Mouse (Mus musculus) hindbrain, embryonic 11.5 days (tissue): ENCODE measurements at regions not wholly inside any gene's neighbourhood (a gene's known extent, or its start where the extent isn't known, plus 50 kb on each side); places are given as distances from the start of the nearest gene placed in this dataset.
"Not testable (repeated sequence)": the region's sequence is repeated elsewhere in the genome, so short reads cannot be mapped to it uniquely, and the experiment has no call there.

Experiments used
- ATAC-seq: fragments of 200-750 bp; cut with Nextera tagmentation; 2 replicates; pipeline ENCODE4 v1.8.0; 2017; ENCODE audit warnings: mild to moderate bottlenecking, moderate TSS enrichment, moderate library complexity; ENCODE audit not compliant: low FRiP score
- DNase-seq: peaks from one replicate; pipeline ENCODE4 v3.0.0-alpha.2; 2015; ENCODE audit warnings: low spot score
- H3K27ac ChIP-seq: fragments of 300-500 bp; sonication (generic); 2 replicates; pipeline ENCODE4 v1.5.1; 2014; ENCODE audit warnings: mild to moderate bottlenecking, low read depth, low read length
- H3K27me3 ChIP-seq: fragments of 300-500 bp; sonication (generic); 2 replicates; pipeline ENCODE4 v1.6.1; 2014; ENCODE audit warnings: mild to moderate bottlenecking, low read length, moderate library complexity, mixed read lengths; ENCODE audit not compliant: control insufficient read depth, insufficient read depth
- H3K36me3 ChIP-seq: fragments of 300-500 bp; sonication (generic); 2 replicates; pipeline ENCODE4 v1.6.1; 2014; ENCODE audit warnings: mild to moderate bottlenecking, low read length, moderate library complexity, mixed read lengths; ENCODE audit not compliant: control insufficient read depth, insufficient read depth
- H3K4me1 ChIP-seq: fragments of 300-500 bp; sonication (generic); replicated peaks from 2 replicates; pipeline ENCODE4 v1.6.1; 2014; ENCODE audit warnings: low read length, mixed read lengths; ENCODE audit not compliant: control insufficient read depth, insufficient read depth
- H3K4me2 ChIP-seq: fragments of 300-500 bp; sonication (generic); replicated peaks from 2 replicates; pipeline ENCODE4 v1.6.1; 2014; ENCODE audit warnings: mild to moderate bottlenecking, low read depth, low read length
- H3K4me3 ChIP-seq: fragments of 300-500 bp; sonication (generic); 2 replicates; pipeline ENCODE4 v1.5.1; 2014; ENCODE audit warnings: low read depth, low read length
- H3K9ac ChIP-seq: fragments of 300-500 bp; sonication (generic); 2 replicates; pipeline ENCODE4 v1.6.1; 2014; ENCODE audit warnings: low read depth, low read length
- H3K9me3 ChIP-seq: fragments of 300-500 bp; sonication (generic); 2 replicates; pipeline ENCODE4 v1.6.1; 2016; ENCODE audit warnings: low read length; ENCODE audit not compliant: control insufficient read depth
- WGBS: fragments of 180-500 bp; shearing (Covaris S2); extraction: QIAGEN DNeasy Blood & Tissue Kit; methylation state at CpG from one replicate; pipeline ENCODE4 v1.1.7; 2014; 5-methylcytosine and 5-hydroxymethylcytosine counted together

GRCm38 (mm10) chr6:103809986-103810341 lies 299.6 kb downstream of the Chl1 start:
- ATAC-seq, result peak; percentile 58
- peak overlapping the region; percentile 22 for H3K4me3 ChIP-seq
- H3K9ac ChIP-seq, result no peak overlapping the region
- H3K4me1 ChIP-seq, result no peaks in the 10 kb centered on the region
- DNase-seq, result no peak
- H3K36me3 ChIP-seq, result no peaks in the 10 kb centered on the region
- peak overlapping the region; percentile 56 for H3K4me2 ChIP-seq
- H3K27me3 ChIP-seq, result peaks cover 3% of the 10 kb centered on the region; the same call in 1 of the 2 replicates
- H3K9me3 ChIP-seq, result no peaks in the 10 kb centered on the region
- no peak overlapping the region for H3K27ac ChIP-seq
- WGBS, result 14% methylated on average over 7 of the region's 7 CpGs

GRCm38 (mm10) chr6:103810342-103811001 lies 300.1 kb downstream of the Chl1 start:
- Histone ChIP-seq H3K27ac (no peak overlapping the region), H3K4me3 (peak overlapping the region; percentile 22)
- DNase-seq, result peak; percentile 41

GRCm38 (mm10) chr6:103816396-103816795 lies 306.0 kb downstream of the Chl1 start:
- not testable (repeated sequence) for H3K4me1 ChIP-seq, H3K27ac ChIP-seq, H3K36me3 ChIP-seq, DNase-seq, ATAC-seq, H3K9ac ChIP-seq, H3K27me3 ChIP-seq, H3K9me3 ChIP-seq, H3K4me2 ChIP-seq, H3K4me3 ChIP-seq
- WGBS, result 54% methylated on average over 5 of the region's 5 CpGs

More at GRCm38 (mm10) chr6:103810342-103811001, 300.1 kb downstream of the Chl1 start:
- ATAC-seq, result peak; percentile 75
- Histone ChIP-seq H3K27me3 (peaks cover 3% of the 10 kb centered on the region; the same call in 1 of the 2 replicates), H3K4me1 (no peaks in the 10 kb centered on the region), H3K9me3 (no peaks in the 10 kb centered on the region), H3K4me2 (peak overlapping the region; percentile 56), H3K36me3 (no peaks in the 10 kb centered on the region), H3K9ac (no peak overlapping the region)
- 1% methylated on average over 13 of the region's 13 CpGs for WGBS

- no peak overlapping the region for H3K27ac ChIP-seq
- H3K36me3 ChIP-seq, result no peaks in the 10 kb centered on the region
- no peak overlapping the region for H3K9ac ChIP-seq
- WGBS, result 75% methylated on average over 2 of the region's 2 CpGs
- DNase-seq, result no peak
- ATAC-seq, result no peak
- no peaks in the 10 kb centered on the region for H3K27me3 ChIP-seq
- no peaks in the 10 kb centered on the region for H3K4me1 ChIP-seq
- H3K4me3 ChIP-seq, result no peak overlapping the region
- H3K9me3 ChIP-seq, result no peaks in the 10 kb centered on the region
- no peak overlapping the region for H3K4me2 ChIP-seq
These were observed 315.7 kb downstream of the Chl1 start for GRCm38 (mm10) chr6:103826042-103826441.

DNA sequence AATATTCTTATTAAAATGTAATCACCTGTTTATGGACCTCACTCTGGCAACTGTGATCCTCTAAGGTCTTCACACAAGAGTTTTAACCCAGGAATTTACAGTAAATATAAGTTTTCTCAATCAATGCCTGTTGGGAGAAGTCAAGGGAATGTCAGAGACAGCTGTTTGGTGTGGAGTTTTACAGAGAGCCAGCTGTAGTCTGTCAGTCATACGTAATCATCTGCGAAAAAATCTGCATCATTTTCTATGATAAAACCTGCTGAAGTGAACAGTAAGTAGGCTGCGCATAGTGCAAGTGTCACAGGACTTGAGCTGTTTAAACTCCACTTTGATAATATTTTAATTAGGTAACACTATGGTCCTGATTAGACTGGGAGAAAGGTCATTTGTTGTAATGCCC lies 317.2 kb downstream of the Chl1 start:
- Histone ChIP-seq H3K9me3 (no peaks in the 10 kb centered on the region), H3K4me2 (no peak overlapping the region), H3K4me3 (no peak overlapping the region), H3K27ac (no peak overlapping the region), H3K27me3 (no peaks in the 10 kb centered on the region), H3K36me3 (no peaks in the 10 kb centered on the region), H3K4me1 (no peaks in the 10 kb centered on the region), H3K9ac (no peak overlapping the region)
- ATAC-seq, result no peak
- 94% methylated on average over 3 of the region's 3 CpGs for WGBS
- DNase-seq, result no peak

DNA sequence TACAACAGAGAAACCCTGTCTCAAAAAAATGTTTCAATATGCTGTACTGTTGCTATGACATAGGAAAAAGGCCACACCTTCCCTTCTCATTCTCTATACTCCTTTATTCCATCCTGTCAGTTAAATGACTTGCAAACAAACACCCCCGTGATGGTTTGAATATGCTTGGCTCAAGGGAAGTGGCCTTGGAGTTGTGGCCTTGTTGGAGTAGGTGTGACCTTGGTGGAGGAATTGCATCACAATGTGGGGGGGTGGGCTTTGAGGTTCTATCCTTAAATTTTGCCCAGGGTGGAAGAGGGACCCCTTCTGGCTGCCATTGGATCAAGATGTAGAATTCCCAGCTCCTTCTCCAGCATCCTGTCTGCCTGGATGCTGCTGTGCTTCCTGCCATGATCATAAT lies 318.5 kb downstream of the Chl1 start:
- 95% methylated on average over 1 of the region's 1 CpGs for WGBS
- Histone ChIP-seq H3K4me2 (no peak overlapping the region), H3K27ac (no peak overlapping the region), H3K4me3 (no peak overlapping the region), H3K9ac (no peak overlapping the region), H3K27me3 (no peaks in the 10 kb centered on the region), H3K9me3 (no peaks in the 10 kb centered on the region), H3K4me1 (no peaks in the 10 kb centered on the region), H3K36me3 (no peaks in the 10 kb centered on the region)
- DNase-seq (no peak), ATAC-seq (no peak)

DNA sequence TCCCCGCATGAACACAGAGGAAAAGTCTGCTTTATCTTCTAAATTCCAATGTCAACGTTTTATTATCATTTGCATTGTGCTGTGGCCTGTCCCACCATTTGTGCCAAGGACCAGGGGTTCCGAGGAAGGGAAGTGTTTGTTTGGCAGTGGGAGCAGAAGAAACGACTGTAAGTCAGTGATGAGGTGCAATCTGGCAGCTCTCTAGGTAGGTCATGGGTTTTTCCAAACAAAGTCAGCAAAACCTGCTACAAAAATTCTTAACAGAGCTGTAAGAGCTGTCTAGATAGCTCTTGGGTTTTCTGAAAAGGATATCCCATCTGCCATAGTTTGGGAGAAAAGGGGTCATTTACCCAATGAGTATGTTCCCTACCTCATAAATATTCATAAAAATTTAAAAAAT lies 321.9 kb downstream of the Chl1 start:
- Histone ChIP-seq H3K36me3 (no peaks in the 10 kb centered on the region), H3K9me3 (no peaks in the 10 kb centered on the region), H3K4me1 (no peaks in the 10 kb centered on the region), H3K27ac (no peak overlapping the region), H3K27me3 (no peaks in the 10 kb centered on the region), H3K9ac (no peak overlapping the region), H3K4me3 (no peak overlapping the region), H3K4me2 (no peak overlapping the region)
- 74% methylated on average over 4 of the region's 4 CpGs for WGBS
- DNase-seq, result no peak
- ATAC-seq, result no peak

DNA sequence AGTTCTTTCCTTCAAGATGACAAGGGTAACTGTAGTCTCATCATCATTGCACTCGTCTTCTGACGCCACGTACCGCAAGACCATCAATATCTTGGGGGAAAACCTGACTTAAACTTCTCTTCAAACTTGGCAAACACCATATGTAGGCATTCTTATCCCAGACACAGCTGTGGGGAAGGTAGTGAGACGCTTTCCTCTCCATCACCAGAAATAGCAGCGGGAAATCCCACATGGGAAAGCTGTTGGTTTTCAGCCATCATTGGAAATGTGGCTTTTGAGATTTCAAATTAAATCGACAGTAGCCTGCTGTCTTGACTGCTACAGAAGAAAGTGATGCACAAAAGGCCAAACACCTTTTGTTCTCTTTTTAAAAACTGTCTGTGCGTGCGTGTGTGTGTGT lies 322.4 kb downstream of the Chl1 start:
- DNase-seq (no peak), ATAC-seq (no peak)
- H3K4me3 ChIP-seq, result no peak overlapping the region
- no peak overlapping the region for H3K9ac ChIP-seq
- no peak overlapping the region for H3K4me2 ChIP-seq
- H3K36me3 ChIP-seq, result no peaks in the 10 kb centered on the region
- H3K27me3 ChIP-seq, result no peaks in the 10 kb centered on the region
- H3K9me3 ChIP-seq, result no peaks in the 10 kb centered on the region
- H3K27ac ChIP-seq, result no peak overlapping the region
- no peaks in the 10 kb centered on the region for H3K4me1 ChIP-seq
- WGBS, result 83% methylated on average over 9 of the region's 9 CpGs

- H3K4me3 ChIP-seq, result no peak overlapping the region
- DNase-seq, result peak; percentile 79
- H3K27ac ChIP-seq, result no peak overlapping the region
- peak; percentile 75 for ATAC-seq
- no peaks in the 10 kb centered on the region for H3K27me3 ChIP-seq
- H3K36me3 ChIP-seq, result no peaks in the 10 kb centered on the region
- no peak overlapping the region for H3K9ac ChIP-seq
- no peak overlapping the region for H3K4me2 ChIP-seq
- H3K9me3 ChIP-seq, result no peaks in the 10 kb centered on the region
- WGBS, result 52% methylated on average over 16 of the region's 16 CpGs
- no peaks in the 10 kb centered on the region for H3K4me1 ChIP-seq
These were observed 323.2 kb downstream of the Chl1 start for GRCm38 (mm10) chr6:103833501-103834132.
